Mouse (Mus musculus) megakaryocyte-erythroid progenitor cell, adult 5-6 weeks (primary cell): ENCODE measurements around the gene Ubqln4. TPM values are rescaled to one million over a fixed set of nuclear protein-coding genes. Genes with fewer than 3 reads are reported as not detected.
"Not testable (repeated sequence)": the region's sequence is repeated elsewhere in the genome, so short reads cannot be mapped to it uniquely, and the experiment has no call there.

Source experiments
- ATAC-seq: replicated peaks from 2 replicates; pipeline ENCODE4 v1.8.0; 2016; ENCODE audit warnings: mild to moderate bottlenecking, inconsistent platforms; ENCODE audit not compliant: severe bottlenecking, poor library complexity, low FRiP score, low TSS enrichment
- total RNA-seq, 2 experiments: library from RNA; stranded (forward) in 1 of 2; stranded (reverse) in 1 of 2; fragments of 200-1000, 215-1000 nt in 1 of 2; fragments of >200 nt in 1 of 2; fragmentation: Nextera tagmentation in 1 of 2; gene quantifications; 2 replicates each; pipeline ENCODE4 v1.2.3; 2014 to 2017

The Ubqln4 gene
- total RNA-seq, 2 experiments from 2014 or later = 56.0 to 94.1 TPM

DNA sequence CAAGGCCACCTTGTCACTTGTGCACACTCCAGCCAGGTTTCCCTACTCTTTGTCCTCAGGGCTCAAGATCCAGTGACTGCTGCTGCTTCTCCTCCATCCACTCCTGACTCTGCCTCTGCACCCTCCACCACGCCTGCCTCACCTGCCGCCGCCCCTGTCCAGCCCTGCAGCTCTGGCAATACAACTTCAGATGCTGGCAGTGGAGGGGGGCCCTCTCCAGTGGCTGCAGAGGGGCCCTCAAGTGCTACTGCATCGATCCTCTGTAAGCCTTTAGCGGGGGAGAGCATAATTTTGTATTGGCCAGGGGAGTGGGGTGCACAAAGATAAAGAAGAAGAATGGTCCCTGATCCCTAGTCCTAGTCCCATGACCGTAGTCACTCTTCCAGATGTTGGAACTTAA, 2.2 kb downstream of the Ubqln4 start:
- no peak for ATAC-seq

DNA sequence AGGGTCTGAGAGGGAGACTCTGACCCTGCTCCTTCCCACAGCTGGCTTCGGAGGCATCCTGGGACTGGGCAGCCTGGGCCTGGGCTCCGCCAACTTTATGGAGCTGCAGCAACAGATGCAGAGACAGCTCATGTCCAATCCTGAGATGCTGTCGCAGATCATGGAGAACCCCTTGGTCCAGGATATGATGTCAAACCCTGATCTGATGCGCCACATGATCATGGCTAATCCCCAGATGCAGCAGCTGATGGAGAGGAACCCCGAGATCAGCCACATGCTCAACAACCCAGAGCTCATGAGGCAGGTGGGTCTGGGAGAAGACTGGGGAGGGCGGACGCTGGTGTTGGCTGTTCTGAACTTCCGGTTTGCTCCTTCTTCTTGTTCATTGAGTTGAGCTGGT, 3.1 kb downstream of the Ubqln4 start:
- no peak for ATAC-seq

DNA sequence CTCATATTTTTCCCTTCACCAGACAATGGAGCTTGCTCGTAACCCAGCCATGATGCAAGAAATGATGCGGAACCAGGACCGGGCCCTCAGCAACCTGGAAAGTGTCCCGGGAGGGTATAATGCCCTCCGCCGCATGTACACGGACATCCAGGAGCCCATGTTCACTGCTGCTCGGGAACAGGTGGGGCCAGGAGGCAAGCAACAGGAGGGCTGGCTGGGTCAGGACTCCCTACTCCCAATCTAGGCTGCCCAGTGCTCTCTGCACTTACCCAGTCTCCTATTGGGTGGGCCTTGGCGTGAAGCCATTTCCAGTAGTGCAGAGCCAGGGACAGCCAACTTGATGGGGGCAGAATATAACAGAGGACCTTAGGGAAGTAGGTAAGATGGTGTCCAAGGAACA, 6.0 kb downstream of the Ubqln4 start:
- ATAC-seq = no peak

DNA sequence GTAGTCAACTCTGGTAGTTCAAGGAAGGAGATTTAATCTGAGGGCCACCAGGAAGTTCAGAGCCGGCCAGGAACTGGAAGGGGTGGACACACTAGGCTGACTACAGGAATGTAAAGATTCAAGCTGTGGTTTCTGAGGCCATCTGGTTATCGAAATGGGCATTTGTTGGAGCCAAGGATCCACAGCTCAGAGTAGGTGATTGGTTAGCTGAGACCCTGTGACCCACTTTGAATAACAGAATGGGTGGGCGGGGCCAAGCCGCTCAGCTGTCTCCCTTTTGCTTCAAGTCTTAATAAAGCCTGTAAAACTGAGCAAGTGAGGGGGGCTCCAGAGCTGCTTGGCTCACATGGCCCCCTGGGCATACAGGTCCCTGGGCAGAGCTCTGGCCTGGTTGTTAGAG, 8.4 kb downstream of the Ubqln4 start:
- 0 out of 2 replicates have a peak, but pooled peaks have one; percentile 27 for ATAC-seq

DNA sequence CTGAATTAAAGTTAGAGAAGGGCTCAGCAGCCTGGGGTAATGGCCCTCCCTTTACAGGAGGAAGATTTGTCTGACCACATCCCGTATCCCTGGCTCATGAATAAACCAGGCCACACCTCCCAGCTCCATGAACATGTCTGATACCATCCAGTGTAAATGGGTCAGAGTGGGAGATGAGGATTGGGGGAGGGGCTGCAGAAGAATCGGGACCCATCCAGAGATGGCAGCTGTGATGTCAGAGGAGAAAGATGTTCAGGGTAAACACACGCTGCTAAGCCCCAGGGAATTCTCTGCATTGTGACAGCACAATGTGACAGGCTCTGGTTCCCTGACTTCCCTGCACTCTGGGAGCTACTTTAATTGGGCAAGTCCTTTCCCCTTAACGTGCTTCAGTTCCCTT, 9.9 kb downstream of the Ubqln4 start:
- ATAC-seq = no peak

DNA sequence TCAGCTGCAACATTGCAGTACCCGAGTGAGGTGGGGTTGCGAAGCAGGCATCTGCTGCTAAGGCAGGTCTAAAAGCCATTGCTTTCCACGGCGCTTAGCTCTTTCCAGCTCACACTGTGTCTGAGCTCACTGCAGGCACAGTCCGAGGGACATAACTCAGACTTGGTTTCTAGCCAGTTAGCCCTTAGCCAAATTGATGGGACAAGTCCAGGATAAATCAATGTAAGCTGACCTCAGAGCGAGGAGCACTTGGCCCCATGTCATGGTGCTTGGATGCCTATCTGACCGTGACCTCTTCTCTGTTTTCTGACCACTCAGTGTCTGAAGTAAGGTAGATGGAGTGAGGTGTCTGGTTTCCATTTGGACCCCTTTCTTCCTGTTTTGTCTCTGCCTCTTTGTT, 10.4 kb downstream of the Ubqln4 start:
- no peak for ATAC-seq

DNA sequence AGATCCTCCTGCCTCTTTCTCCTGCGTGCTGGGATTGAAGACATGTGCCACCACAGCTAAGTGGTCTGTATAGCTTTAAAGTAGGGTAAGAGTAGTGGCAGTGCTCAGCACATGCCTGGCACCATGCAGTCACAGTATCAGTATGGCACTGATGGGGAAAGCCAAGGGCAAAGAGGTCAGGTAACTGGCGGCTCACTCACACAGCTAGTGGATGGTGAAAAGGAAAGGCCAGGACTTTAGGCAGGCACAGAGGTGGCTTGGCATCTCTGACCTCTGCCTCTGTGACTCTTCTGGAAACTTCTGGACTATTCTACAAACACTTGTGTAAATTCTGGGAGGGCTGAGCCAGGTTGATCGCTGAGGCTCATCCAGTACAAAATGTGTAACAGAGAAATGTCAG, 12.6 kb downstream of the Ubqln4 start:
- ATAC-seq = no peak

DNA sequence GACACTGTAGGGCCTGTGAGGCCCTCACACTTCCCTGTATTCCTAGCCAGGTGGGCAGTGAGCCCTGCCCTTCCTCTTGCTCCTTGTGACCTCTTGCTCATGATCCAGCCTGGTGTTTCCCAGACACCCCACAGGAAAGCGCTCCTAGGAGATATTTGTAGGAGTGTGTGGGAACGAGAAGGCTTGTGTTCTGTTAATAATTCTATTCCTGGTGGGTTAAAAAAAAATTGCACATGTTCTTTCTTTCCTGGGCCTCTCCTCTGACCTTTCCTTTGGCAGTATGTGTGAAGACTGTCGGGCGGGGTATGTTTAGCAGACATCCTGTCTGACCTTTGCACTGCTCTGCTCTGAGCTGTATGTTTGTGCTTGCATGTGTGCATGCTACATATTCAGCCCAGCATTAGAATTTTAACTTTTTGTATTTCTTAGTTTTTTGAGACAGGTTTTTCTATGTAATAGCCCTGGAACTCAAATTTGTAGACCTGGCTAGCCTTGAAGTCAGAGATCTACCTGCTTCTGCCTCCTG, 13.0 kb downstream of the Ubqln4 start:
- no peak for ATAC-seq

DNA sequence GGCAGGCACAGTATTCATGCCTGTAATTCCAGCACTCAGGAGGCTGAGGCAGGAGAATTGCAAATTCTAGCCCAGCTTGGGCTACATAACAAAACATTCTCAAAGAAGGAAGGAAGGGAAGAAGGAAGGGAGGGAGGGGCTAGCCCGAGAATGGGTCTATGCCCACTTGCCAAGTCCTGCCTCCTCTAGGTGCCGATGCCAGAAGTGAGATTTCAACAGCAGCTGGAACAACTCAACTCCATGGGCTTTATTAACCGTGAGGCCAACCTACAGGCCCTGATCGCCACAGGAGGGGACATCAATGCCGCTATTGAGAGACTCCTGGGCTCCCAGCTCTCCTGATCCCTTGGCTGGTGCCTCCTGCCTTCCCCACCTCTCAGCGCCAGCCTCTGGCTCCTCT, 14.3 kb downstream of the Ubqln4 start:
- ATAC-seq = no peak

DNA sequence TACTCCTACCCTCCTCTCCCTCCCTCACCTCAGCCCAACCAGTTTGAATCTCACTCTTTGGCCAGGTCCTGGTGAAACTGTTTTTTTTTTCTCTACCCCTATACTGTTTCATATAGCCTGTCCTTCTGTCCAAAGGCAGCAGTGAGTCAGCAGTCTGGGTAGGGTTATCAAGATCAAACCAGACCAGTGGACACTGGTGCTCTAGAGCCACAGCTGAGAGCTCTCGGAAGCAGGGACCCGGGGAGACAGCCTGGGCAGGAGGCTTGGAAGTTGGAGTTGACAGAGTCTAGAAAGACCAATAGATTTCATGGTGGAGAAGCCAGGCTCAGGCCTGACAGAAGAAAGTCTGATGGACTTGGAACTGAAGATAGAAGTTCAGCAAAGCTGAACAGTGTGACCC, 15.1 kb downstream of the Ubqln4 start:
- ATAC-seq = no peak

DNA sequence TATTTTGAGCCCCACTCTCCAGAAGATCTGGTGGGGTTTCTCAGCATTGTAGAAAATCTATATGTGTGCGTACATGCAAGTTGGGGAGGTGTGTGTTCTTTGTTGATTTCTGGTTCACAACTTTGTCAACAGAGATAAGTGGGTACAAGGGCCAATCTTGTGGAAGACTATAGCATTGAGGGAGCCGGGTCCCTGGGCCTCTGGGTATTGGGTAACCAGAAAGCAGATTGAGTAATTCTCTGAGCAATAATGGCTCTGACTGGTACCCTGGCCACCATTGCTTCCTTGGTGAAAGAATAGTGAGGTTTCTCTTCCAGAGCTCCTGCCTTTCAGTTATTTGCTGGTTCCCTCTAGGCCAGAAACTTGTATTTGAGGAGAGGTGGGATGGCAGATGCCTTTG, 15.5 kb downstream of the Ubqln4 start:
- ATAC-seq = no peak

DNA sequence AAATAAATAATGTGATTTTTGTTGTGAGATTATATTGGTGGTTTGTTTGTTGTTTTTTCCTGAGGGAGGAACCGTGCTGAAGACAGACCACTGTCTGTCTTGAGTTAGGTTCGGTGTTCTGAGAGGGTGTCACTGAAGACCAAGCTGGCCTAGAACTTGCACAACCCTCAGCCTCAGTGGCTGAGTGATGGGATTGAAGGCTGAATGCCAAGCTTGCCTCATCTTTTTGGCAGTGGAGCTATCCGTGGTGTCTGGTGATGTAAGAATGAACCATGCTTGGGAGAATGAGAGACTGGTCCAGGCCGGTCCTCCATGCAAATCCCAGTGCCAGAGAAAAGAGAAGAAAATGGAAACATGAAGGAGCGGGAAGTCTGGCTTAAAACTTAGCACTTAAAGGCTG, 16.1 kb downstream of the Ubqln4 start:
- ATAC-seq = no peak

DNA sequence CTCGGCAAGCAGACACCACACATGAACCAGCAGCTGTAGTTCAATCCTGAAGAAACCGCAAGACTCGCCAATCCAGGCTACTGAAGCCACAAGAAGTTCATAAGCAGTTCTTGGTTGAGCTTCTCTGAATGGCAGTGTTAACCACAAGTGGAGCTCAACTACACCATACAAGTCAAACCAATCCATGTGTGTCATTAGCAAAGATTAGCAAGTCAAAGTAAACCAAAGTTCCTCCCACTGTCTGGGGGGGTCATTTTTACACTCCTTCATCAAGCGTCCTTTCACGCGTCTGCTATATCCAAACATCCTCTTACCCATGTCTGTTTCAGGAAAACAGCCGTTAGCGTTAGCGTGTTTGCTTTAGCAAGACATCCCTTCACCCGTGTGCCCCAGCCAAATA, 16.8 kb downstream of the Ubqln4 start:
- no peak for ATAC-seq

DNA sequence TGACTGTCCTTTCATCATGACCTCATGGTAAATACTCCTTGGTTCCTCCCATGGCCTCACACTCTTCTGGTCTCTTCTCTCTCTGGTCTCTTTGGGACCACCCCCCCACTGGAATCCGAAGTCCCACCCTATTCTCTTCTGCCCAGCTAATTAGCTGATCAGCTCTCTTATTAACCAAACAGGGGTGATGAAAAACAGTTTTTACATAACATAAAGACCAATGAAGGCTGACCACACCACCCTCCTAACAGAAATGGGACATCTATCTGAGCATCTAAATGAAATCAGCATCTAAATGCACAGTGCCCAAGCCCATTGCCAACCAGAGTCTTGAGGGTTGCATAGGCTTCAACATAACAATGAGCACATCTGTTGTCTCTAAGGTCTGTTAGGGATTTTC, 18.3 kb downstream of the Ubqln4 start:
- no peak for ATAC-seq

DNA sequence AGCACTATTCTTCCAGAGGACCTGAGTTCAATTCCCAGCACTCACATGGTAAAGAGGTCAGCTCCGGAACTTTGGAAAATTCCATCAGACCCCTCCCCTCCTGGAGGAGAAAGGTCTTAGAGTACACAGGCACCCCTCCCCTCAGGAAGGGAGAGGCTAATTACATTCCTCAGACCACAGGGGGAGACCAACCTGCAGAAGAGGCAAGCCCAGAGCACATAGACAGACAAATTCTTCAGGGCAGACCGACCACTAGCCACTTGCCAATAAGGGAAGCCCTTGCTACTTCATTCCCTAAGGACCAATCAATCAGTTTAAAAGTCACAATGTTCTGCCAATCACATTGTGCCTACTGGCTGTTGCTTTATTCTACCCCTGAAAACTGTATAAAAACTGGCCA, 19.3 kb downstream of the Ubqln4 start:
- no peak for ATAC-seq

DNA sequence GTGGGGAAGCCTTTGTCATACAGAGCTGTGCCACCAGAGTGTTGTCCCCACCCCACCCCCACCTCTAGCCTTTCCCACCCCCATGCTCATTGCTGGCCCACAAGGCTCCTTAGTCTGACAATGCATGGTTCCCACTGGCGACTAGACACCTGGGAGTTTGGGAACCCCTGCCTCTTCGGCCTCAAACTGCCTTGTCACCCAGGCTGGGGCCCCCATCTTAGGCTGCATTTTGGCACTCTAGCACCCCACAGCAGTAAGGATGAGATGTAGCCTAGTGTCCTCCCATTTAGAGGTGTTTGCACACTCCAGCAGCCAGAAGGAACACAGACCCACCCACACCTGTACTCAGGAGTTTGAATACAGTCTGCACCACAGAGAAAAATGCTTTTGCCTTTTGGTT, 20.3 kb downstream of the Ubqln4 start:
- no peak for ATAC-seq

DNA sequence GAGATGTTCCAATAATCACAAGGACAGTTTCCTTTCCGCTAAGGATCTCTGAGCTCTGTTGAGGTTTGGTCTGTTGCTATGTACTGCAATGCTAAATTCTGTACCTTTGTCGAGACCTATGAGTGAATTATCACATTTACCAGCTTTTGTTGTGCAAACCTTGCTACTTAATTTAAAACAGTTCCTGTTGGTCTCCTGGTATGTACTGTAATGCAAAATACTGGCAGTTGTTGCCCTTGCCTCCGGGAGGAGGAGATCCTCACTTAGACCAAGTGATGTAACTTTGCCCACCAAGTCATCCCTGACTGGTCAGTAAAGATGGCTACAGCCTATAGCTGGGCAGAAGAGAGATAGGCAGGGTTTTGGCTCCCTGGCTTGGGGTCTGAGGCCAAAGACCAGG, 22.0 kb downstream of the Ubqln4 start, which contains the start of gene Ssr2:
Ssr2 (plus strand) TSS at position 337 of the 400 bp plus-strand sequence.
- no peak for ATAC-seq

DNA sequence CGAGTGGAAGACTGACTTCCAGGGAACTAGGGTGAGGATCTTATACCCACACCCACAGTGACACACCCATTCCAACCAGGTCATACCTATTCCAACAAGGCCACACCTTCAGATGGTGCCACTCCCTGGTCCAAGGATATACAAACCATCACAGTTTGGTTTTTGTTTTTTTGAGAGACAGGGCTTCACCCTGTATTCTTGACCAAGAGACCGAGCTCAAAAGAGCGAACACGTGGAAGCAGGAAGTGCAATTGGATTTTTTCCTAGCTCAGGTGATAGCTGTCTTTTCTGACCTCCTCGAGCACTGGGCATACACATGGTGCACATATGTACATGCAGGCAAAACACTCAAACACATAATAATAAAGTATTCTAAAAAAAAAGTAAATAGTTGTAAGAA, 24.3 kb downstream of the Ubqln4 start:
- ATAC-seq = not testable (repeated sequence)

DNA sequence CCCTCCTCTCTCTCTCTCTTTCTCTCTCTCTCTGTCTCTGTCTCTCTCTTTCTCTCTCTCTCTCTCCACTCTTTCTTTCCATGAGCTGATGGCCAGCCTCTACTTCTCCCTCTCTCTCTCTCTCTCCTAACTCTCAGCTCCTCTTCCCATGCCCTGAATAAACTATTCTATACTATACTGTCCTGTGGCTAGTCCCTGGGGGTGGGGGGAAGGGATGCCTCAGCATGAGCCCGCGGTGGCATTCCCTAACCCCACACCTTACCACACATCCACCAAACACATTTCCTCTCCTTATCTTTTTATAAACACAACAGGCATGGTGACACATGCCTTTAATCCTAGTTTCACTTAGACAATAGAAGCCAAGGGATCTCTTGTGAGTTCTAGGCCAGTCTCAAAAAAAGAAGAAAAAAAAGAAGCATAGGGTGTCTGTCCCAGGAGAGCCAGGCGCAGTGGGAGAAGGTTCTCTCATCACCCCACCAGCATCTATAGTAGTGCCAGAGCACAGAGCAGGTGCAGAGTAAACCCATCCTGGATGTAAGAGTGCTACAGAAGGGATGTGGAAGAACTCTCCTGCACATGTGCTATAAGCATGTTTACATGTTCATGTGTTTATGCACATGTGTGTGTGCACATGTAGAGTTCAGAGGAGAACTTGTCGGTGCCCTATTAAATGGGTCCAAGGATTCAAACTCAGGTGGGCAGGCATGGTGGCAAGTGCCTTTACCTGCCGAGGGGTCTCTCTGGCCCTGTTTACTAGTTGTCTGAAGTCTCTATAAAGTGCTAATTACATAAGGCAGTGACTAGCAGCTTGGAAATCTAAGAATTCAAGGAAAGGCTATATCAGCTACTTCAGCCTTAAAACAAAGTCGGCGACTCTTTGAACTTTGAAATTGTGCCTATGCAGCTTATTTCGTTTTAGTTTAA, 25.2 kb downstream of the Ubqln4 start:
- ATAC-seq = no peak

DNA sequence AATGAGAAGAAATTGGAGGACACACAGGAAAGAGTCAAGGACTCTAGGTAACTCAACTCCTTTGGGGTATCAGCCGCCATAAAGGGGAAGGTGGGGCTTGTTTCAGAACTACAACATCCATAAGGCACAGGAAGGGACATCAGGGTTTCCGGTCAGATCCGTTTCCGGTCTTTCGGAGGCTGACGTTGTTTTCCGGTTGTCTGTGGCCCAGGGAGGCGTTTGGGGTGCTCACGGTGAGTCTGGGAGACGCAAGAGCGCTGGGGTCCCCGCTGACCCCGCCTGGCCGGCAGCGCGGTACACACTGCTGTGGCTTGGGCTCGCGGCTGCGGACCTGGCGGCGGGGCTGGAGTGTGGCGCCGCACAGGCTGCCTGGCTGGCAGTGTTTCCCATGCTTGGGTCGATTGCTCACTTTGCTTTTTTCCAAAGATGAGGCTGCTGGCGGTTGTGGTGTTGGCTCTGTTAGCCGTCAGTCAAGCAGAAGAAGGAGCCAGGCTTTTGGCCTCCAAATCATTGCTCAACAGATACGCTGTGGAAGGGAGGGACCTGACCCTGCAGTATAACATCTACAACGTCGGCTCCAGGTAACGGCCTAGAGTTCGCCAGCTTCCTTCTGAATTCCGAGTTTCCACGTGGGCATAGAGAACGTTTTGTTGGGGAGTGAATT, 26.0 kb downstream of the Ubqln4 start:
- ATAC-seq = peak; percentile 95

DNA sequence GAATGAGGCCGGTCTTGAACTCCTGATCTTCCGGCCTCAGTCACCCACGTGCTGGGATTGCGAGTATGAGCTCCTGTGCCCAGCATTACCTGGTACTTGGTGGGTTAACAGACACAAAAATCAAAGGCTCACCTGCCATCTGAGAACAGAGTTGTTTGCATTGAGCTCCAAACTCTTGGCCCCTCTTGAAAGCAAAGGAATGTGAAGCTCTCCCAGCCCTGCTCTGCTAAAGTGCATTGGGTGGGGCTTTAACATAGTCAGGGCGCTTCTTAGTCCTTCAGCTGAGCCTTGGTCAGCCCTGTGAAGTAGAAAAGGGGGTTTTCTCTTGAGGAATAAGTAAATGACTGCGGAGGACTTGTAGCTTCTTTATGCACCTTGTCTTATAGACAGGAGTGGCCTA, 32.2 kb downstream of the Ubqln4 start:
- ATAC-seq = no peak
